Mouse (Mus musculus): ENCODE results near the gene Cyp26b1. TPM values are rescaled to one million over a fixed set of nuclear protein-coding genes. Genes with fewer than 3 reads are reported as not detected.

The Cyp26b1 gene
- polyA plus RNA-seq, 1 experiment: not detected

DNA sequence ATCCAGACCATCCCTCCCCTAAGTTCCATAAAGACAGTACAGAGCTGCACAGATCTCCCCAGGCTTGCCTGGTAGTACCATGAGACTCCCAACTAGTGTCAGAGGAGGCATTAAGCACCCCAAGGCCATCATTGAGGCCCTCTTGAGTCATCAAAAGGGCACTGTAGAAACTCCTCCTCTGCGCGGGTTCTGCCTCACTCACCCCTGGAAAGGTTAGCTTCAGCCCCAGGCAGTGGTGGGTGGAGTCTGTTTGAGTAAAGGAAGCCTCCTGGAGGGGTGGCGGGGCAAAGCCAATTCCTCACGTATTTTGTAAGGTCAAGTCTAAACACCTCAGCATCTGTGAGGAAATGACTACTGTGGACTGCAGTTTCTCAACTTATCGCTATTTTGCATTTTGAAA is 50.2 kb downstream of the Cyp26b1 start:
- Histone ChIP-seq H3K9me3 (ENCODE audit: control insufficient read depth, low read length) (no peaks in the 10 kb centered on the region), H3K4me3 (replicated peaks) (no peak overlapping the region), H3K36me3 (ENCODE audit: control insufficient read depth) (no peaks in the 10 kb centered on the region), H3K4me1 (ENCODE audit: control insufficient read depth) (no peaks in the 10 kb centered on the region), H3K27me3 (ENCODE audit: control insufficient read depth) (no peaks in the 10 kb centered on the region)
- TF ChIP-seq GATA1 (IDR thresholded peaks at IDR 0.05; ENCODE audit: low read length): no peak
- TF ChIP-seq TAL1 (IDR thresholded peaks at IDR 0.05; ENCODE audit: low read length): no peak

DNA sequence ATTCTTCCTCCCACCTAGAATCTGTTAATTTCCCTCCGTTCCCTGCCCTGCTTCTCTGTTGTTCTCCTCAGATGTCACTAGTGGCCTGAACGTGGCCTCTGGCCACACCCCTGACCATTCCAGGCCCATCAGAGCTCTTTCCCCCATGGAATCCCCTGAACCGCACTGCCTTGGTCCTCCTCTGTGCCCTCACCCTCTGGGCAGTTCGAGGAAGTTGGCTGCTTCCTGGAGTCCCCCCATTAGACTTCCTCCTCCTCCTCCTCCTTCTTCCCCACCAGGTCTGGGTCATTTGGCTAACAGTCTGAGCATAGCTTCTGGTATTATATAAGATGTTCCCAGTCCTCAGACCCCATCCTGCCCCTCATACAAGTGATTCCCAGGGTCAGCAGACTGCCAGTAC is 53.8 kb downstream of the Cyp26b1 start:
- H3K4me1 ChIP-seq (ENCODE audit: control insufficient read depth): no peaks in the 10 kb centered on the region
- H3K36me3 ChIP-seq (ENCODE audit: control insufficient read depth): no peaks in the 10 kb centered on the region
- H3K9me3 ChIP-seq (ENCODE audit: control insufficient read depth, low read length): no peaks in the 10 kb centered on the region
- no peak overlapping the region for H3K4me3 ChIP-seq (replicated peaks)
- no peaks in the 10 kb centered on the region for H3K27me3 ChIP-seq (ENCODE audit: control insufficient read depth)
- TF ChIP-seq GATA1 (IDR thresholded peaks at IDR 0.05; ENCODE audit: low read length) (no peak), TAL1 (IDR thresholded peaks at IDR 0.05; ENCODE audit: low read length) (no peak)

DNA sequence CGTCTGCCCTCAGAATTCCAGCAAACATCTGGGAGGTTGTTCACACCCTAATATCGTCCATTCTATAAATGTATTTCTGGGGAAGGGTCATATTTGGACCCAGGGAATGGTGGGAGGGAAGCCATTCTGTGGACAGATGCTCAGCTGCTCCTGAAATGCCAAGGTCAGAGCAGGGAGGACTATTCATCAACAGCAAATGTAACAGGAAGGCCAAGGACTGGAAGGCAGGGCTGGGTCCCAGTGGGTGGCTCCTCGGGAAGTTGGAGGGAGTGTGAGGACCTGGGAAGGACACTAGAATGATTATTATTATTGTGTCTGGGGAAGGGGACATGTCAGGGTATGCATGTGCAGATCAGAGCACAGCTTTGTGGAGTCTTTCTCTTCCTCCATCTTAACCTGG is 55.0 kb downstream of the Cyp26b1 start:
- no peaks in the 10 kb centered on the region for H3K36me3 ChIP-seq (ENCODE audit: control insufficient read depth)
- no peak for TF ChIP-seq GATA1 (IDR thresholded peaks at IDR 0.05; ENCODE audit: low read length)
- TF ChIP-seq TAL1 (IDR thresholded peaks at IDR 0.05; ENCODE audit: low read length): no peak
- H3K4me1 ChIP-seq (ENCODE audit: control insufficient read depth): no peaks in the 10 kb centered on the region
- H3K27me3 ChIP-seq (ENCODE audit: control insufficient read depth): no peaks in the 10 kb centered on the region
- no peak overlapping the region for H3K4me3 ChIP-seq (replicated peaks)
- no peaks in the 10 kb centered on the region for H3K9me3 ChIP-seq (ENCODE audit: control insufficient read depth, low read length)

DNA sequence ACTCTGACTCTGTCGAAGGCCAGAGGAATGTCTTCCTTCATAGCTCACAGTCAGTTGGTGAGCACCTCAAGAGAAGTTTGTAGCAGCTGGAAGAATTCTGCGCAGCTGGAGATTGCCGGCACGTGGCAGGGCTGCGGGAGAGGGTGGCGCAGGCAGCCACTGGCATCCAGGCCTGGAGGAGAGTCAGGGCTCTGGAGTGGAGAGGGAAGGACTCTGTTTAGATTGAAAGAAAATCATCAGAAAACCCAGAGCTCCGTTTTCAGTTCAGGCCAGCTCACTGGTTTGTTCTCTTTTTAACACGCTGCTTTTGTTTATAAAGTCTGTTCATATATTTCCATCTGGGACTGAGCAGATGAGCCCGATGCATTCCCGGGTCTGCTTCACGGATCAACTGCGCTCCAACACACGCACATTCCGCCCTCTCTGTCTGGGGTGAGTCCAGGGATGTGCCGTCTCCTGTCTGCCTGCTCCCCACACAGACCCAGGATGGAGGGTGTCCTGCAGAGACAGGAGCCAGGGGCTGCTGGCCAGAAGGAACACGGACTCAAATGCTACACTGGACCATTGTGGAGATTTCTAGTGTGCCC is 56.0 kb downstream of the Cyp26b1 start:
- no peak for TF ChIP-seq TAL1 (IDR thresholded peaks at IDR 0.05; ENCODE audit: low read length)
- no peak for TF ChIP-seq GATA1 (IDR thresholded peaks at IDR 0.05; ENCODE audit: low read length)
- H3K4me3 ChIP-seq (replicated peaks): no peak overlapping the region

GRCm38 (mm10) chr6:84534944-84535343 is 58.8 kb downstream of the Cyp26b1 start:
- H3K4me3 ChIP-seq (replicated peaks): no peak overlapping the region
- H3K9me3 ChIP-seq (ENCODE audit: control insufficient read depth, low read length): no peaks in the 10 kb centered on the region
- no peaks in the 10 kb centered on the region for H3K27me3 ChIP-seq (ENCODE audit: control insufficient read depth)
- H3K4me1 ChIP-seq (ENCODE audit: control insufficient read depth): no peaks in the 10 kb centered on the region
- no peak for TF ChIP-seq GATA1 (IDR thresholded peaks at IDR 0.05; ENCODE audit: low read length)
- no peak for TF ChIP-seq TAL1 (IDR thresholded peaks at IDR 0.05; ENCODE audit: low read length)
- H3K36me3 ChIP-seq (ENCODE audit: control insufficient read depth): no peaks in the 10 kb centered on the region

More for the DNA sequence above, 56.0 kb downstream of the Cyp26b1 start:
- no peaks in the 10 kb centered on the region for H3K36me3 ChIP-seq (ENCODE audit: control insufficient read depth)
- H3K9me3 ChIP-seq (ENCODE audit: control insufficient read depth, low read length): no peaks in the 10 kb centered on the region
- no peaks in the 10 kb centered on the region for H3K4me1 ChIP-seq (ENCODE audit: control insufficient read depth)
- H3K27me3 ChIP-seq (ENCODE audit: control insufficient read depth): no peaks in the 10 kb centered on the region

DNA sequence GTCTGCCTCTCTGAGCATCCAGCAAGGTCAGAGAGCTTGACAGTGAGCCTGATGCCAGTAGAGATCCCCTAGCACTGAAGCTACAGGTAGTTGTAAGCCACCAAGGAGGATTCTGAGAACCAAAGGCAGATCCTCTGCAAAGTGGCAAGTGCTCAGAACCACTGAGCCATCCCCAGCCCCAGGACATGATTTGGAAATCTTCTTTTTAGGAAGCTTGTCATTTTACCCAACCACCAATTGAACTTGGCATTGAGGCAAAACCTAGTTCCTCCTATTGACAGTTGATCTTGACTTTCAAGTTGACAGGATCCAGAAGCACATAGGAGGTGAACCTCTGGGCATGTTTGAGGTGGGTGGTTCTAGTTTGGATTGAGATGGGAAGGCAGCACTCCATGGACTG is 63.8 kb downstream of the Cyp26b1 start:
- no peaks in the 10 kb centered on the region for H3K27me3 ChIP-seq (ENCODE audit: control insufficient read depth)
- H3K9me3 ChIP-seq (ENCODE audit: control insufficient read depth, low read length): no peaks in the 10 kb centered on the region
- no peaks in the 10 kb centered on the region for H3K4me1 ChIP-seq (ENCODE audit: control insufficient read depth)
- H3K36me3 ChIP-seq (ENCODE audit: control insufficient read depth): no peaks in the 10 kb centered on the region
- no peak overlapping the region for H3K4me3 ChIP-seq (replicated peaks)
- TF ChIP-seq GATA1 (IDR thresholded peaks at IDR 0.05; ENCODE audit: low read length) (no peak), TAL1 (IDR thresholded peaks at IDR 0.05; ENCODE audit: low read length) (no peak)

DNA sequence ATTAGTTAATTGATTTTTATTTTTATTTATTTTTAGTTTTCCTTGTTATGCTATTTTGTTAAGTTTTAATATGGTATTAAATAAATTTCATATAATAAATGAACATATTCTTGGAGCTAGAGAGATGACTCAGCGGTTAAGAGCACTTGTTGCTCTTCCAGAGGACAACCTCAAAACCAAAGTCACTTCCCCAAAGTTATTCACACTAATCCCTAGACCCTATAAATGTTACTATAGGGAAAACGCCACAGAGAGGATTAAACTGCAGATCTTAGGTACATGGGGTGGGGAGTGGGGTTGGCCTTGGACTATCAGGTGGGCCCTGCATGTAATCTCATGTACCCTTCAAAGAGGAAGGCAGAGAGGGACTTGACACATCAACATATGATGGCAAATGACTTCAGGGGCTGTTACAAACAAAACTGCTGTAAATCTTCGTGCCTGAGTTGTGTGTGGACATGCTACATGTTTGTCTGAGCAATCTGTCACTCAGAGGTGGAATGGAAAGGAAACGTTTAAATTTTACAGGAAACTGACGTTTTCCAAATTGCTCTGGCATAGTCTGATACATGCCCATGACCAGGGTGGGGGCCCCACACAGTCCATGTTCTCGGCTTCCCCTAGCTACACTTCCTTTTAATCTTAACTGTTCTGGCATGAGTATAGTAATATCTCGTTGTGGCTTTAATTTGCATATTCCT is 68.7 kb downstream of the Cyp26b1 start:
- Histone ChIP-seq H3K4me1 (ENCODE audit: control insufficient read depth) (no peaks in the 10 kb centered on the region), H3K36me3 (ENCODE audit: control insufficient read depth) (no peaks in the 10 kb centered on the region), H3K27me3 (ENCODE audit: control insufficient read depth) (no peaks in the 10 kb centered on the region), H3K4me3 (replicated peaks) (no peak overlapping the region), H3K9me3 (ENCODE audit: control insufficient read depth, low read length) (no peaks in the 10 kb centered on the region)
- TF ChIP-seq GATA1 (IDR thresholded peaks at IDR 0.05; ENCODE audit: low read length): no peak
- no peak for TF ChIP-seq TAL1 (IDR thresholded peaks at IDR 0.05; ENCODE audit: low read length)
